Mouse (Mus musculus): Measurements from ENCODE around the gene Tmem19. TPM values are rescaled to one million over a fixed set of nuclear protein-coding genes. Genes with fewer than 3 reads are reported as not detected.

Gene Tmem19
- total RNA-seq, 2 experiments from 2014 or later, result 38.3 to 40.2 TPM

DNA sequence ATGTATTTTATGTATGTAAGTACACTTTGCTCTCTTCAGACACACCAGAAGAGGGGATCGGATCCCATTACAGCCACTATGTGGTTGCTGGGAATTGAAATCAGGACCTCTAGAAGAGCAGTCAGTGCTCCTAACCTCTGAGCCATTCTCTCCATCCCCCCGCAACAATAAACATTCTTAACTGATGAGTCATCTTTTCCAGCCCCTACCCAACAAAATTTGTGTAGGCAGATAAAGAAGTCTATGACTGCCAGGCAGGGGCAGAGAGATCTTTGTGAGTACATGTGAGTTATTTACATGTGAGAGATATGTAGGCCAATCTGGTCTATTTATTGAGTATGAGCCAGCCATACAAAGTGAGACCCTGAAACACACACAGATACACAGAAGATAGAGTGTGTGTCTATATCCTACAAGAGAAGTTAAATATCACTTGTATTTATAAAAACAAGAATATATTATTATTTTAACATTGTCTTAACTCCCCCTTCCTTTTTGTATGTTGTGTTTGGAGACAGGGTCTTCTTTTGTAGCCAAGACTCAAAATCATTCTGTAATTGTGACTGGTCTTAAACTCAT lies 19.3 kb upstream of the Tmem19 start:
- intact Hi-C loops (cut with DNase I), result no loop called here

DNA sequence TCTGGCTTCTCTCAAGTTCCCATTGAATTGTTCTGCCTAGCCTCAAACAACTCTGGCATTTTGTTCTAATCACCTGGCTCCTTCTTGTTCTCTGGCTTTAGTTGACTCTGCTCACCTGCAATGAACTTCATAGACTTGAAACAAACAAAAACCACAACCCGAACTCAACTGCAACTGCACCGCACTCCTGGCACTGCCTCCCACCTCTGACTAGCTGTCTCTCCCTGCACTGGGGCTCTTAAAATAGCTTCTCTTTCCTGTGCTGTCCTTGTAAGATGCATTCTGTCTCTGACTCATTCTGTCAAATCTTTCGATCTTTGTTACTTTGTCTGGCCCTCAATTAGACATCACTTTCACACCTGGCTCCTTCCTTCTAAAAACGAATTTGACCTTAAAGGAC lies 850 bp upstream of the Tmem19 start:
- H3K4me3 ChIP-seq, result no peak overlapping the region
- intact Hi-C loops (cut with DNase I), result no loop called here
- no peak for TF ChIP-seq CTCF (IDR thresholded peaks at IDR 0.05)
- no peak for DNase-seq (ENCODE audit: extremely low spot score in 1 of 2, low spot score in 2 of 2)
- H3K27ac ChIP-seq, result peak overlapping the region; percentile 90; the same call in 1 of the 2 replicates

More for the DNA sequence above, 19.3 kb upstream of the Tmem19 start:
- DNase-seq (ENCODE audit: extremely low spot score in 1 of 2, low spot score in 2 of 2), result no peak
- Histone ChIP-seq H3K27ac (no peak overlapping the region), H3K4me3 (no peak overlapping the region)
- no peak for TF ChIP-seq CTCF (IDR thresholded peaks at IDR 0.05)

DNA sequence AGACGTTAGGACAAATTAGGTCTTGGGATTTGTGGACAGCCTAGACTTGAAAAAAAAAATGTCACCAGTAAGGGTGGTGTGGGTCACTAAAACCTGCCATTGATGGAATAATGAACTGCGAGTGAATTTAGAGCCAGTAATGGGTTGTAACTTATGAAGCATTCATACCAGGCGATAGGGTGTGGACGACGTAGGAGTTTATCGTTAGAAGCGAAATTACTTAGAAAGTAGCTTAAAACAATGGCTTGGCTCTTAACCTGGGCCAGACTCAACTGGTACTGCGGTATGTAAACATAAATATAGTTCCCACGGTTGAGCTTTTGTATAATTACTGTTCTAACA lies 293 bp upstream of the Tmem19 start:
- TF ChIP-seq CTCF (IDR thresholded peaks at IDR 0.05), result no peak
- DNase-seq (ENCODE audit: extremely low spot score in 1 of 2, low spot score in 2 of 2), result no peak
- H3K27ac ChIP-seq, result peak overlapping the region; percentile 90
- H3K4me3 ChIP-seq, result peak overlapping the region; percentile 66
- intact Hi-C loops (cut with DNase I), result loop anchor here (1.0 kb wide), 1 partner anchor 22 kb away; the partner anchor contains the start of genes Thap2 and Zfc3h1

DNA sequence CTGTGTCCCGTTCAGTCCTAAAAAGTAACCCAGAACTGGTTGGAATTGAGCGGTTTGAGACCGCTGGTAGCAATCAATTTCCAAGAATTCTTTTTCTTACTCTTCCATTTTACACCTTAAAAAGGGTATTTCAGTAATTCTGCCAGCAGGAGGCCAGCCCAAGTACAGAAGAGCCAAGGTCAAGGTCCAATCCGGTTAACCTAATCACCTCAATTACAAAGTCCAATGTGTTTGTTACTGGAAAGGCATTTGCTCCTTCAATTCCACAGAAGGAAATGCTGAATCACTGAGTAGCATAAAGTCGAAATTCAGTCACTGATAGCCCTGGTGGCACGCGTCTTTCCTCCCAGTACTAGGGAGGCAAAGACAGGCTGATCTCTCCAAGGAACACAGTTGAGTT lies 3.2 kb downstream of the Tmem19 start:
- no peak for DNase-seq (ENCODE audit: extremely low spot score in 1 of 2, low spot score in 2 of 2)
- intact Hi-C loops (cut with DNase I), result no loop called here
- Histone ChIP-seq H3K4me3 (no peak overlapping the region), H3K27ac (no peak overlapping the region)
- TF ChIP-seq CTCF (IDR thresholded peaks at IDR 0.05), result no peak

DNA sequence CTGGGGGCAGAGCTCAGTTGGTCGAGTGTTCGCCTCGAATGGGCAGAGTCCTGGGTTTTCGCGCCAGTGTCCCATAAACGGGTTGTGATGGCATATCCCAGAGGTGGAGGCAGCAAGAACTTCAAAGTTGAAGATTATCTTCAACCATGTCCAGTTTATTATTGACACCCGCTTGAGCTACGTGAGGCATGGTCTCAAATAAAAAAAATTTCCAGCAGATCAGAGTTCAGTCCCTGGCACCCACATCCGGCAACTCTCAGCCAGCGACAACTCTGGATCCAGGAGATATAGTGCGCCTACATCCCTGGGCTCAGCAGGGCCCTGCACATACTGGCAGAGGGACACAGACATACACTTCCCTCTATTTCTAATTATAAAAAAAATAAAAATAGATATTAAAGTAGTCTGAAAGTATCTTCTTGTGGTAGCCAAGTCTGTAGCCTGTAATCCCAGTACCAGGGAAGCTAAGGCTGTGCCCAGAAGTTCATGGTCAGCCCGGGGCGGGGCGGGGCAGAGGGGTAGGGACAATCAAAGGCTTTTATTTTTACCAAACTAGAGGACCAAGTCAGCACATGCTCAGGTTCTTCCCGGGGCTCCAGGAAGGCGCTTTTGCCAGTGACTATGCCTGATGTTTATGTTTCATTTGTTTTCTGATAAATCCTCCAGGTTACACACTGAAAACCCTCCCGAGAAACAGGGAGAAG lies 3.9 kb downstream of the Tmem19 start:
- intact Hi-C loops (cut with DNase I), result no loop called here
- no peak for TF ChIP-seq CTCF (IDR thresholded peaks at IDR 0.05)
- Histone ChIP-seq H3K4me3 (no peak overlapping the region), H3K27ac (no peak overlapping the region)
- no peak for DNase-seq (ENCODE audit: extremely low spot score in 1 of 2, low spot score in 2 of 2)

DNA sequence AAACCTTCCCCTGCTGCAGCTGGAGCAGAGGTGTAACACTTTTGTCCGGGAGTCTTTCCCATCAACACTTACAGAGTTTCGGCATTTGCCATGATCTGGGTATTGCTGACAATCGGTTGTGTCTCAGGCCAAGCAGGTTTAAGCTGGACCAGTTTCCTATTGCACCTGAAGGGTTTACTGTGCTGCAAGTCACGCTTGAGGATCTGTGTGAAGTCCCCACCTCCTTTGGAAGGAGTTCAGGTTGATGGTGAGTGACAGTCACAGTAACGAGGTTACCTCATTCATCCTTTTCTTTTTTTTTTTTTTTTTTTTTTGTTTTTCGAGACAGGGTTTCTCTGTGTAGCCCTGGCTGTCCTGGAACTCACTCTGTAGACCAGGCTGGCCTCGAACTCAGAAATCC lies 6.2 kb downstream of the Tmem19 start:
- no peak for TF ChIP-seq CTCF (IDR thresholded peaks at IDR 0.05)
- no peak overlapping the region for H3K4me3 ChIP-seq
- intact Hi-C loops (cut with DNase I), result no loop called here

DNA sequence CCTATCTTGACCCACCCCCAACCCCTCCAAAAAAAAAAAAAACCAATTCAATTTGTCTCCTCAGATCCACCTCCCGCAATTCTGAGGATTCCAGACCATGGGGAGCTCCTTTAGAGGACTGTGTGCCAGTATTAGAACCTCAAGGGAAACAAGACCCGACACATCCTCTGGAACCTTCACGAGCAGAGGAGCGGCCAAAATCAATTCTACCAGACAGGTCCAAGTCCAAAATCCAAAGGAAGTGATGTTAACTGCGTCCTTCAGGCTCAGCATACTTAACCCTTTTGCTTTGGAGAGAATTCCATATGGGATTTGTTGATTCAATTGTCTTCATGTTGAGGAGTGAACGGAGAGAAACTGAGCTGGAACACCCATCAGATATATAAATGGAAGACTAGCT lies 7.3 kb downstream of the Tmem19 start:
- no peak for TF ChIP-seq CTCF (IDR thresholded peaks at IDR 0.05)
- H3K27ac ChIP-seq, result no peak overlapping the region
- intact Hi-C loops (cut with DNase I), result no loop called here
- H3K4me3 ChIP-seq, result no peak overlapping the region
- no peak for DNase-seq (ENCODE audit: extremely low spot score in 1 of 2, low spot score in 2 of 2)

More for the DNA sequence above, 6.2 kb downstream of the Tmem19 start:
- no peak overlapping the region for H3K27ac ChIP-seq
- no peak for DNase-seq (ENCODE audit: extremely low spot score in 1 of 2, low spot score in 2 of 2)

DNA sequence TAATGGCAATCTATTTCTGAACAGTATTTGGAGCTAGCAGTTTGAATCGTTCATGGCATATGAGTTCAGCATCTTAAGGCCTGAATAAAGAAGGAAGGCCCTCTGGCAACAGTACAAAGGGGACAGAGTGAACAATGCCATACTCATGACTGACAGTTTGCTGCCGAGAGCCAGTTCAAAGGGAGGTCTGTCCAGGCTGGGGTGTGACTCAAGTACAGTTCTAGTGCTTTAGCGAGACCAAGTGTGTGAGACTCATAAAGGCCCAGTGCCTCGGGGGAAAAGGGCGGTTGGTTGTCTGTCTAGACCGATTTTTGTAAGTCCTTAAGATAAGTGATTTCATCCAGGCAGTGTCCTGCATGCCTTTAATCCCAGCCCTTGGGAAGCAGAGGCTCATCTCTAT lies 7.7 kb downstream of the Tmem19 start:
- no peak for TF ChIP-seq CTCF (IDR thresholded peaks at IDR 0.05)
- Histone ChIP-seq H3K27ac (no peak overlapping the region), H3K4me3 (no peak overlapping the region)
- intact Hi-C loops (cut with DNase I), result no loop called here
- no peak for DNase-seq (ENCODE audit: extremely low spot score in 1 of 2, low spot score in 2 of 2)

DNA sequence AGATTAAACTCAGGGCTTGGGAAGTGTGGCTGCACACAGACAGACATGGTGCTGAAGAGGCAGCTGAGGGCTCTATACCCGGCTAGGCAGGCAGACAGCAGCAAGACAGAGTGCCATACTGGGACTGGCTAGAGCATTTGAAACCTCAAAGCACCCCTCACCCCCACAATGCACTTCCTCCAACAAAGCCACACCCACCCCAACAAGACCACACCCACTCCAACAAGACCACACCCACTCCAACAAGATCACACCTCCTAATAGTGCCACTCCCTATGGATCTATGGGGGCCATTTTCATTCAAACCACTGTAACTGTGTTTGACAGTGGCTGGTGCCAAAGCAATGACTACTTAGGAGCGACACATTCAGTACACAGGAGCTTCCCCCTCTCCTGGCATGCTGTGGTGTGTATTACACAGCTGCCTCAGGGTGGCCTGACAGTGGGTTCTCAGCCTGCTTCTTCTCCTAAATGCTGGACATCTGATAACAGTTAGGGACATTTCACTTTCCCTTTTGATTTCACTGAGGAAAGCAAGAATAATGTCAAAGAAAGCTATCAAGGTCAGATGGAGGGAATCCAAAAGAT lies 11.4 kb downstream of the Tmem19 start:
- intact Hi-C loops (cut with DNase I), result no loop called here
- Histone ChIP-seq H3K27ac (no peak overlapping the region), H3K4me3 (no peak overlapping the region)
- no peak for DNase-seq (ENCODE audit: extremely low spot score in 1 of 2, low spot score in 2 of 2)
- TF ChIP-seq CTCF (IDR thresholded peaks at IDR 0.05), result no peak

DNA sequence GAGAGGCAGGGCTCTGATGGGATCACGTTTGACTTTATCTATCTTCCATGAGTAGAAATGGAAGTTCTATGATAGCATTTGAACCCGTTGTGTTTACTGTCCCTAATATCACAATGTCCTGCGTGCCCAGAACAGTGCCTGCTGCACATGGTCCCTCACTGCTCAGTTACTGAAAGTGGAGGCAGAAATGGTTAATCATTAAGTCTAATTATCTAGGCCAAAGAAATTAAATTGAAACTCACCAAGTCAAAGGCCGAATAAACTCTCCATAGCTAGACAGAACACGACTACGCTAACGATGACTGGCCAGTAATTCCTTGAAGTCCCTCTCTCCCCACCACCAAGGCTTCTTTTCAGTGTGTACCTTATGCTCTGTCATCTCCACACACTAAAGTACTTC lies 12.8 kb downstream of the Tmem19 start:
- intact Hi-C loops (cut with DNase I), result no loop called here
- Histone ChIP-seq H3K4me3 (no peak overlapping the region), H3K27ac (no peak overlapping the region)
- DNase-seq (ENCODE audit: extremely low spot score in 1 of 2, low spot score in 2 of 2), result no peak
- TF ChIP-seq CTCF (IDR thresholded peaks at IDR 0.05), result no peak

DNA sequence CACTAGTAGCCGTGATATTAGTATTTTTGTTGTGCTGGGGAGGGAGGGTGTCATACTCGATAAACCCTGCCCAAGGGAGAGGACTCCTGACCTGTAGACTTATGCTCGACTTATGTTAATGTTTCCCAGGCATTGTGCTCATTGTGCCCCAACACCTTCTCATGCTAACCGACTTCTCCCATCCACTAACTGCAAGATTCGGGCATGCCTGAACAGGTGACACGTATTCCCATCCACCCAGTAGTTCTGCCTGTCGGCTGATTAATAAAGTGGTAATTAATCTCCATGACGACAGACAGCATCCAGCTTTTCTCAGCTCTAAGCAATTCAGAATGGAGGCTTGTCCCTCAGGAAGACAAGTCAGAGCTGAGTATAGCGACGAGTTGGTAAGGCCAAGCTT lies 13.3 kb downstream of the Tmem19 start:
- TF ChIP-seq CTCF (IDR thresholded peaks at IDR 0.05), result no peak
- H3K27ac ChIP-seq, result no peak overlapping the region
- intact Hi-C loops (cut with DNase I), result no loop called here
- no peak overlapping the region for H3K4me3 ChIP-seq
- no peak for DNase-seq (ENCODE audit: extremely low spot score in 1 of 2, low spot score in 2 of 2)

DNA sequence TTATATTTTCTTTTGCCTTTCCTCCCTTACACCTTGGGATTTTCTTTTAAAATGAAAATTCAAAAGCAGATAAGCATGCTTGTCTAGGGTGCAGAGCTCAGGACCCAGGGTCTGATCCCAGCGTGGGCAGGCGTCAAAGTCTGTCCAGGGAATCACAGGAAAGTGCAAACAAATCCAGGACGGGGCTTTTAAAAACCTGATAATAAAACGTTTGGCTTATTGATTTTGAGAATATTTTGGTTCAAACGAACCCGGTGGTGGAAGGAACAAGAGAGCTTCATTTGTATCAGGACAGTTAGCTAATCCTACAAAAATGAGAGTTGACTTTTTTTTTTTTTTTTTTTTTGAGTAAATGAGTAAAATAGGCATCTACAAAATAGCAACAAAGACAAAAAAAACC lies 14.2 kb downstream of the Tmem19 start:
- Histone ChIP-seq H3K4me3 (no peak overlapping the region), H3K27ac (no peak overlapping the region)
- TF ChIP-seq CTCF (IDR thresholded peaks at IDR 0.05), result no peak
- DNase-seq (ENCODE audit: extremely low spot score in 1 of 2, low spot score in 2 of 2), result no peak
- intact Hi-C loops (cut with DNase I), result no loop called here

DNA sequence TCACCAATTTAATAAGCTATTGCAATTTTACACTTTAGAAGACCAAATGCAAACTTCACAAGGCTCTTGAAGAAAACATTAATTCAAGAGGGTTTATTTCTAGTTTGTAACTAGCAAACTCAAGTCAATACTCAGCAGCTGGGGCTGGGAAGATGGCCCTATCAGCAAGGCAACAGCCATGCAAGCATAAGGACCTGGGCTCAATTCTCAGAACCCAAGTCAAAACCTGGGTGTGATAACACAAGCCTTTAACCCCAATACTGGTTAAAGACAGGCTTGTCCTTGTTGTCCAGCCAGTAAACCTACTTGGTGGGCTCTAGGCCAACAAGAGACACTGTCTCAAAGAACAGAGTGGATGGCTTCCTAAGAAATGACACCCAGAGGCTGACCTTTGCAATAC lies 15.9 kb downstream of the Tmem19 start:
- intact Hi-C loops (cut with DNase I), result no loop called here
- no peak for TF ChIP-seq CTCF (IDR thresholded peaks at IDR 0.05)
- Histone ChIP-seq H3K4me3 (no peak overlapping the region), H3K27ac (no peak overlapping the region)
- DNase-seq (ENCODE audit: extremely low spot score in 1 of 2, low spot score in 2 of 2), result no peak
